Mouse (Mus musculus) testis, adult 2 months (tissue): ENCODE results near the gene Btg2. TPM values are rescaled to one million over a fixed set of nuclear protein-coding genes. Genes with fewer than 3 reads are reported as not detected.

Experiments
- H3K27ac ChIP-seq: fragments of 200-500 bp; 2 replicates; pipeline ENCODE4 v1.5.1; 2012; ENCODE audit warnings: low read depth, low read length; ENCODE audit not compliant: control insufficient read depth, insufficient read depth
- H3K27me3 ChIP-seq: fragments of 200-500 bp; 2 replicates; pipeline ENCODE4 v1.6.1; 2012; ENCODE audit warnings: mild to moderate bottlenecking, low read length, moderate library complexity; ENCODE audit not compliant: control insufficient read depth, insufficient read depth
- H3K36me3 ChIP-seq: fragments of 200-500 bp; 2 replicates; pipeline ENCODE4 v1.6.1; 2012; ENCODE audit warnings: mild to moderate bottlenecking, low read length; ENCODE audit not compliant: control insufficient read depth, insufficient read depth
- H3K4me1 ChIP-seq: fragments of 200-500 bp; 2 replicates; pipeline ENCODE4 v1.6.1; 2012; ENCODE audit warnings: low read length; ENCODE audit not compliant: control insufficient read depth, insufficient read depth
- H3K4me3 ChIP-seq: fragments of 200-500 bp; 2 replicates; pipeline ENCODE4 v1.5.1; 2012; ENCODE audit warnings: low read depth, mild to moderate bottlenecking, low read length, moderate library complexity, mixed read lengths; ENCODE audit not compliant: control insufficient read depth
- CTCF ChIP-seq: fragments of 200-500 bp; IDR thresholded peaks from 2 replicates; pipeline ENCODE4 v1.5.1; 2012; ENCODE audit warnings: low read depth, mild to moderate bottlenecking, inconsistent platforms, low read length, moderate library complexity; ENCODE audit not compliant: control insufficient read depth, insufficient read depth, insufficient replicate concordance
- POLR2A ChIP-seq: fragments of 200-500 bp; IDR thresholded peaks from 2 replicates; pipeline ENCODE4 v1.6.1; 2012; ENCODE audit warnings: low read depth, mild to moderate bottlenecking, inconsistent platforms, low read length, moderate library complexity; ENCODE audit not compliant: control insufficient read depth
- polyA plus RNA-seq: library from polyadenylated mRNA; depleted of rRNA; stranded (reverse); fragments of >200 nt; gene quantifications from 2 replicates; pipeline ENCODE4 v1.2.3, GENCODE M21; 2012

Gene Btg2
- polyA plus RNA-seq, 1 experiment: 2.9 TPM

DNA sequence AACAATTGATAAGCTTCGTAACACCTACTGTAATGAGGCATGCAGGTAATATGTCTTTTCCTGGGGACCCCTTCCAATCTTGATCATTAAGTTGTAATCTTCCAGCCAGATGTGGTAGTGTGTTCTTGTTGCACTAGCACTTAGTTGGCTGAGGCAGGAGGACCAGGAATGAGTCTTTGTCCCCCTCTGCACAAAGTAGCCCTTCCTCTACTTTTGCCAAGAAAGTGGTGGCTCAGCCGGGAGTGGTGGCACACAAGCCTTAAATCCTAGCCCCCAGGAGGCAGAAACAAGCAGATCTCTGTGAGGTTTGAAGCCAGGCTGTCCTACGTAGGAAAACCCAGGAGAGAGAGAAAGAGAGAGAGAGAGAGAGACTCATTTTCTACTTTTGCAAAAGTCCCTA, 17.0 kb downstream of the Btg2 start:
- Histone ChIP-seq H3K4me3 (no peak overlapping the region), H3K27ac (no peak overlapping the region), H3K4me1 (peaks cover 27% of the 10 kb centered on the region), H3K36me3 (no peaks in the 10 kb centered on the region), H3K27me3 (no peaks in the 10 kb centered on the region)
- TF ChIP-seq POLR2A: no peak
- no peak for TF ChIP-seq CTCF

DNA sequence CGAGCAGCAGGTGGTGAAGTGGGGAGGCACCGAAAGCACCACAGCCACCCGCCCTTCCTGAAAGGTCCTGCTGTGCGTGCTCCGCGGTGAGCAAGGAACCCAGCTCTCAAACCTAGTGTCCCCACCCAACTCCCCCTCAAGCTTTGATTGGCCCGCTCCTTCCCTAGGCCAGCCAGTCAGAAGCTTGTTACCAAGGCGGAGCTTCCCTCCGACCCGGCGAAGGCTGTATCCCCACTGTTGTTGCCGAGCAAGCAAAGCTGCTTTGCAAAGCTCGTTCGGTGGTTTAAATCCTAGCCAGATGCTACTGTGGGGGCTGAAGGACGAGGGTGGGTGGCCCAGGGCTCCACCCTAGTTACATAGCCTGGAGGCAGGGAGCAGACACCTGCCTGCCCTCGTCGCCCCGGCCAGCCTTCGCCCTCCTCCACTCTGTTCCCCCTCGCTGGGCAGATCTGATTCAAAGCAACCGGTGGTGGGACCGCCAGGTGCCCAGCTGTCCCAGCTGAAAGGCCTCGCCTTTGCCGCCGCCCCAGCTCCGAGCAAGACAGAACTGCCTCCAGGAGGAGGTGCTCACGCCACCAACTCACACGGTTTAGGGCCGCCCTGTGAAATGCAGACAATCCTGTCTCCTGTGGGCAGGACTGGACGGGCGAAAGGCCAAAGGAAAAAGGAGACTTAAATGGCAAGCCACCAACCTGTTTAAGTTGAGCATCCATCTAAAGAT, 17.9 kb downstream of the Btg2 start:
- Histone ChIP-seq H3K4me3 (peak overlapping the region; percentile 55), H3K4me1 (peaks cover 28% of the 10 kb centered on the region), H3K36me3 (no peaks in the 10 kb centered on the region), H3K27me3 (no peaks in the 10 kb centered on the region), H3K27ac (peak overlapping the region; percentile 87)
- TF ChIP-seq POLR2A (no peak; the same call in 1 of the 2 replicates), CTCF (no peak)

DNA sequence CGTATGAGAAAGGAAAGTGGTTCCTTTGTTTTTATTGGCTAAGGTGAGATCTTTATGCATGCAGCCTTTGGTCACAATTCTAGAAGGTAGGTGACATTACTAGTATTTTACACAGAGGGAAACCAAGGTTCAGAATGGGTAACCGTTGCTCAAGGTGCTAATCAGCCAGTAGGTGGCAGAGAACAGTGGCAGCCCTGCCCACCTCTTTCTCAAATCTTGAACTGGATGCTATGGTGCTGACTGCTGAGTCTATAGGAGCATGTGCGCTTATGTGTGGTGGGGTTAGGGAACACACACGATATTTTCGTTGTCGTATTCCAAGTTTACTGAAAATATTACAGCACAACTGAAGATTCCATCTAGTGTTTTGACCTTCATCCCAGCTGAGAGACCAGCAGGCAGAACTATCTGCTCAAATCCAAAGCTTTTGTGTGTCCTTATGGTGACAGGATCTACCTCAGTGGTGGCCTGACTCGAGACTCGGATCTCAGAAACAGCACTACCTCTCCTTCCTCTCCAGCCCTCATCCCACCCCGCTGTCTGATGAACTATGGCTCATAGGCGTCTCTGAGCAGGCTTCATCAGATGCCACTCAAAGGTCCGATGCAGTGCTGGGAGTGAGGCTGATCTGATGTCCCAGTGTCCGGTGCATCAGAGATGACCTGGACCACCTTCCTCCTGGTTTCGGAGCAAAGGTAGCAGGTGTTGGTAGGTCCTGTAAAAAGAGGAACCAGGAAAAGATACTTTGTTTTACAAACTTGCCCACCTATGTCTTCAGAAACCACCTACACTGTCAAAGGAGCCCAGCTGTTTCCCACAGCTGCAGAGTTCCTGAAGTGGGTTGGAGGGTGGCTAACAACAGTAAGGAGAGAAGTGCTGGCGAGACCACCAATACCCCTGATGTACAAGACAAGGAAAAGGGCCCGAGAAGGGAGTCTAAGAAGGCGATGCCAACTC, 18.9 kb downstream of the Btg2 start:
- Histone ChIP-seq H3K27me3 (no peaks in the 10 kb centered on the region), H3K4me1 (peaks cover 32% of the 10 kb centered on the region), H3K36me3 (no peaks in the 10 kb centered on the region), H3K4me3 (no peak overlapping the region; the same call in 1 of the 2 replicates), H3K27ac (peak overlapping the region; percentile 87)
- TF ChIP-seq CTCF (no peak), POLR2A (no peak)

DNA sequence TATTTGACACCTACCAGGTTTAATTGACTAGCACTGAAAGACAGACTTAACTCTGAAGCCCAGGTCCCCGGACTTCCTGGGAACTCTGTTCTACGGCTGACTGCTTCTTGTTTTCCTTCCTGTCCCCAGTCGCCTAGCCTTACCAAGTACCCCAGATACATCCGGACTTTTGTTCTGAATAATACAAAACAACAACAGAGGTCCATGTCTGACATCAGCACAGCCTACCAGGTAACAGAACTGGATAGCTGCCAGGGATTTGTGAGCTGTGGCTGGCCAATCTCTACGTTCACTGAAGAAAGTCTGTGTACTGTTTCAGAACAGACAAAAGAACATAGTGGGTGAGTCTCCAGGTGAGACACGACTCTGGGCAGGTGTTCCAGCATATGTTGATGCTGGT, 20.1 kb downstream of the Btg2 start:
- TF ChIP-seq POLR2A (no peak), CTCF (no peak)
- peaks cover 28% of the 10 kb centered on the region for H3K4me1 ChIP-seq
- no peak overlapping the region for H3K27ac ChIP-seq
- no peaks in the 10 kb centered on the region for H3K36me3 ChIP-seq
- no peaks in the 10 kb centered on the region for H3K27me3 ChIP-seq
- H3K4me3 ChIP-seq: no peak overlapping the region

DNA sequence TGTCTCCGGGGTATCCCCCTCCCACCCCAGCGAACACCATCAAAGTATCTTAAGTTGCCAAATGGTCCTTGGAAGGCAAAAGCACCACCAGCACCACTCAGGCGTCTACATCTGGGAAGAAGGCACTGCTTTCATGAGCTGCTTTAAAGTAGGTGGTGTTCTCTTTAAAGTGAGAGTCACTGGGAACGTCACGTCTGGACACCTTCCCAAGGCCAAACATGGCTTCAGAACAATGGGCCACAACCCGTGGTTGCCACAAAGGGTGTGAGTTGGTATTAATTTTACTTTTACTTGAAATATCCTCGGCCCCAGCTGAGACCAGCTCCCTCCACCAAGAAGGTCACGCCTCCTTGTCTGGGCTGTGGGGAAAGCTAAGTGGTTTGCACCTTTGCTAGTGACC, 21.2 kb downstream of the Btg2 start:
- H3K27ac ChIP-seq: no peak overlapping the region; the same call in 1 of the 2 replicates
- no peaks in the 10 kb centered on the region for H3K36me3 ChIP-seq
- H3K4me1 ChIP-seq: peaks cover 25% of the 10 kb centered on the region
- TF ChIP-seq POLR2A: no peak
- TF ChIP-seq CTCF: no peak
- no peak overlapping the region for H3K4me3 ChIP-seq
- no peaks in the 10 kb centered on the region for H3K27me3 ChIP-seq

DNA sequence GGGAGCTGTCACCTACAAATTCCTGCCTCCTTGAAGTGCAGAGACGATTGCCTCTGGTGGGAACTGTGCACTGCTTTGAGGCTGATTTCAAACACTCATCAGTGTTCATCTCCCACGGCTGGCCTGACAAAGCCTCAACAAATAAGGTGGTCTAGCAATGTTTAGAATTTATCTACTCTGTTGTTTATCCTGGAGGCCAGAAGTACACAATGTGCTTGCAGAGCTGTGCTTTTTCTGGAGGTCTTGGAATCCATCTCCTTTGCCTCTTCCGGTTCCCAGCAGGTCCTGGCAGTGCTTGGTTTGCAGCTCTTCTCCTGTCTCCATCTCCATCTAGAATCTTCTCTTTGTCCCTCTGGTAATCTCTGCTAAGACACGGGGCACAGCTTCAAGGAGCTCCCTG, 22.6 kb downstream of the Btg2 start:
- Histone ChIP-seq H3K4me3 (no peak overlapping the region), H3K27me3 (no peaks in the 10 kb centered on the region)

DNA sequence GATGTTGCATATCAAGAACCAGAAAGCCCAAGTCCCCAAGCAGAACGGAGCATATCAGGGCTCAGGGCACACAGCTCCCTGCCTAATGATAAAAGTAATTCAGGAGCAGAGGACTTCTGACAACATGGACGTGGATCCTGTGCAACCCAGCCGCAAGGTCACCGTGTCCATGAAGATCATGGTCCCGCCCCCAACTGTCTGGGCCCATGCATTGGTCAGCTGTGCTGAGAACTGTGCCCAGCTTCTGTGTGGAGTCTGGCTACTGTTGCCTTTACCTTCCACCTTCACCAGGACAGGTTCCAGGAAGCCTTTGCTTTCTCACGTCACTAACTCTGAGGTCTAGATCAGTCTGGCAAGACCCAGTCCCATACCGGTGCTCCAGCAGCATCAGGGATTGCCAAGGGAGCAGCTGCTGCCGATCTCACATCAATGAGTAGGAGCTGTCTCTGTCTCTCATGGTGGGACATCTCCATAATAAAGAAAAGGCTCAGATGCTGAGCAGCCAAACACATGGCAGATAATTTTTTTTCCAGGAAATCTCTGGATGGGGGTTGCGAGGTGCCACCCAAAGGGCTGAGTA, 23.2 kb downstream of the Btg2 start:
- Histone ChIP-seq H3K27ac (peak overlapping the region; percentile 61; the same call in 1 of the 2 replicates), H3K27me3 (no peaks in the 10 kb centered on the region), H3K4me3 (no peak overlapping the region), H3K4me1 (peaks cover 22% of the 10 kb centered on the region), H3K36me3 (no peaks in the 10 kb centered on the region)
- TF ChIP-seq POLR2A (no peak), CTCF (no peak)

More for the DNA sequence above, 22.6 kb downstream of the Btg2 start:
- no peaks in the 10 kb centered on the region for H3K36me3 ChIP-seq
- H3K4me1 ChIP-seq: peaks cover 27% of the 10 kb centered on the region
- H3K27ac ChIP-seq: peak overlapping the region; percentile 61; the same call in 1 of the 2 replicates
- TF ChIP-seq CTCF: no peak
- TF ChIP-seq POLR2A: no peak
